Mouse (Mus musculus): ENCODE measurements around the gene Acaca.

DNA sequence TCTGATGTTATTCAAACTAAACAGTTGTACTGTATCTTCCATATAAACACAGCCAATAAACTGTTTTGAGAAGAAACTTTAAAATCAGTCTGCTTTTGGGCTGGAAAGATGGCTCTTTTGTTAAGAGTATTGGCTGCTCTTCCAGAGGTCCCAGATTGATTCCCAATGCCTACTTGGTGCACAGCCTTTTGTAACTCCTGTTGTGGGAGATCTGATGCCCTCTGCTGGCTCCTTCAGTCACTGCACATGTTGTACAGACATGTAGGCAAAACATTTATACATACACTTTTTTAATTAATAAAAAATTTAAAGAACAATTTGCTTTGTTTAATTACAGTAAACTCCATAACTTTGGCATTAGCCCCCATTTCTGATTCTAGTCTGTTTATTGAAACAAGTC lies 114.1 kb downstream of the Acaca start:
- TF ChIP-seq GATA1 (IDR thresholded peaks at IDR 0.05; ENCODE audit: low read length) (no peak), TAL1 (IDR thresholded peaks at IDR 0.05; ENCODE audit: low read length) (no peak)

Measured in erythroblast, embryonic 14.5 days (primary cell).